Mouse (Mus musculus): ENCODE results near the gene Cyp2ab1. TPM values are rescaled to one million over a fixed set of nuclear protein-coding genes. Genes with fewer than 3 reads are reported as not detected.

Gene Cyp2ab1
- total and polyA plus RNA-seq, 3 experiments, result not detected

GRCm38 (mm10) chr16:20338616-20339015 lies 13.4 kb upstream of the Cyp2ab1 start:
- Histone ChIP-seq H3K79me2 (ENCODE audit: control insufficient read depth, insufficient read depth, low read length, poor library complexity) (no peaks in the 10 kb centered on the region), H3K9me3 (replicated peaks; ENCODE audit: insufficient read depth, low read length) (no peaks in the 10 kb centered on the region)

DNA sequence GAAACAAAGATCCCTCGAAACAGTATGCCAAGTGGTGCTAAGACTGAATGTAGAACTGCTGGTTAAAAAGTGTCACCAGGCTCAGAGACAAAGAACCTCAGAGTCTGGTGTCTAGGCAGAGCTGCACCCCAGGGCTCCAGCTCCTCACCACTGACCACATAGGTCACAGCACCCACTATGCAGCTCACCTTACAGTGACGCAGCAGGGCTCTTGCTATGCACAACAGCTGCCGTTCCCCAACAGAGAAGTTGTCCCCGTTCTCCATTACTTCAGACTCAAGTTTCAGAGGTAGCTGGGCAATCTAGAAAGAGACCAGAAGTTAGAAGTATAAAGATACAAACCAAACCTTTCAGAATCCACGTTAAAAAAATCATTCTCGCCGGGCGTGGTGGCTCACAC lies 9.7 kb upstream of the Cyp2ab1 start:
- no peaks in the 10 kb centered on the region; a peak in 2 of 4 replicates for H3K36me3 ChIP-seq (ENCODE audit: control insufficient read depth in 1 of 2, insufficient read depth in 2 of 2, low read length in 2 of 2)
- TF ChIP-seq ZNF384 (IDR thresholded peaks at IDR 0.05; ENCODE audit: low read depth, low read length), result no peak
- TF ChIP-seq RAD21 (IDR thresholded peaks at IDR 0.05; ENCODE audit: low read depth, low read length), result no peak
- no peak for TF ChIP-seq USF2 (IDR thresholded peaks at IDR 0.05; ENCODE audit: borderline replicate concordance in 1 of 2, insufficient read depth in 1 of 2, low read depth in 1 of 2, low read length in 2 of 2)
- no peak for TF ChIP-seq CHD1 (IDR thresholded peaks at IDR 0.05; ENCODE audit: low read depth, low read length)
- TF ChIP-seq NELFE (IDR thresholded peaks at IDR 0.05; ENCODE audit: low read depth, low read length), result no peak
- no peak for TF ChIP-seq POLR2AphosphoS2 (IDR thresholded peaks at IDR 0.05; ENCODE audit: low read length)
- no peak for TF ChIP-seq ZKSCAN1 (IDR thresholded peaks at IDR 0.05; ENCODE audit: low read depth, low read length)
- no peak for TF ChIP-seq E2F4 (IDR thresholded peaks at IDR 0.05; ENCODE audit: borderline replicate concordance, low read depth, low read length)
- TF ChIP-seq CTCF (IDR thresholded peaks at IDR 0.05 in 2 of 3, conservative IDR thresholded peaks at IDR 0.05 in 1 of 3; ENCODE audit: control insufficient read depth in 1 of 3, insufficient read depth in 1 of 3, low read depth in 2 of 3, low read length in 3 of 3, poor library complexity in 1 of 3, severe bottlenecking in 1 of 3), result no peak
- TF ChIP-seq RCOR1 (IDR thresholded peaks at IDR 0.05; ENCODE audit: low read depth, low read length), result no peak
- TF ChIP-seq POLR2AphosphoS5 (IDR thresholded peaks at IDR 0.05; ENCODE audit: borderline replicate concordance, low read depth, low read length), result no peak
- no peak for TF ChIP-seq NRF1 (IDR thresholded peaks at IDR 0.05; ENCODE audit: insufficient read depth, low read depth, low read length, poor library complexity, severe bottlenecking)
- no peak for TF ChIP-seq POLR2A (IDR thresholded peaks at IDR 0.05; ENCODE audit: control insufficient read depth in 1 of 2, insufficient read depth in 1 of 2, low read depth in 1 of 2, low read length in 2 of 2, poor library complexity in 1 of 2)
- H3K27ac ChIP-seq (ENCODE audit: control insufficient read depth, low read depth, low read length), result no peak overlapping the region

More at GRCm38 (mm10) chr16:20338616-20339015, 13.4 kb upstream of the Cyp2ab1 start:
- no peak overlapping the region for H3K4me3 ChIP-seq (ENCODE audit: control insufficient read depth in 1 of 2, insufficient read depth in 1 of 2, low read depth in 2 of 2, low read length in 2 of 2)
- H3K4me1 ChIP-seq (ENCODE audit: control insufficient read depth in 1 of 2, insufficient read depth in 2 of 2, low read length in 2 of 2), result no peaks in the 10 kb centered on the region
- no peak overlapping the region for H3K9ac ChIP-seq (ENCODE audit: control insufficient read depth, low read depth, low read length, poor library complexity, severe bottlenecking)
- TF ChIP-seq SMC3 (IDR thresholded peaks at IDR 0.05; ENCODE audit: low read depth, low read length), result no peak
- TF ChIP-seq NRF1 (IDR thresholded peaks at IDR 0.05; ENCODE audit: insufficient read depth, low read depth, low read length, poor library complexity, severe bottlenecking), result no peak
- TF ChIP-seq JUND (IDR thresholded peaks at IDR 0.05; ENCODE audit: low read depth, low read length), result no peak
- TF ChIP-seq MEF2A (IDR thresholded peaks at IDR 0.05; ENCODE audit: extremely low read depth, insufficient replicate concordance, low read depth, low read length, poor library complexity, severe bottlenecking), result no peak
- no peak for TF ChIP-seq ZNF384 (IDR thresholded peaks at IDR 0.05; ENCODE audit: low read depth, low read length)
- no peak for TF ChIP-seq SIN3A (IDR thresholded peaks at IDR 0.05; ENCODE audit: low read length)
- TF ChIP-seq NELFE (IDR thresholded peaks at IDR 0.05; ENCODE audit: low read depth, low read length), result no peak
- no peak for TF ChIP-seq ELF1 (IDR thresholded peaks at IDR 0.05; ENCODE audit: low read depth, low read length)
- no peak for TF ChIP-seq CHD1 (IDR thresholded peaks at IDR 0.05; ENCODE audit: low read depth, low read length)
- no peak for TF ChIP-seq GABPA (IDR thresholded peaks at IDR 0.05; ENCODE audit: low read depth, low read length)
- TF ChIP-seq CTCF (IDR thresholded peaks at IDR 0.05 in 2 of 3, conservative IDR thresholded peaks at IDR 0.05 in 1 of 3; ENCODE audit: control insufficient read depth in 1 of 3, insufficient read depth in 1 of 3, low read depth in 2 of 3, low read length in 3 of 3, poor library complexity in 1 of 3, severe bottlenecking in 1 of 3), result no peak
- no peak for TF ChIP-seq MAZ (IDR thresholded peaks at IDR 0.05; ENCODE audit: low read depth, low read length)
- TF ChIP-seq ETS1 (IDR thresholded peaks at IDR 0.05; ENCODE audit: low read depth, low read length), result no peak
- H3K27me3 ChIP-seq (ENCODE audit: control insufficient read depth in 1 of 2, insufficient read depth in 2 of 2, low read length in 2 of 2), result no peaks in the 10 kb centered on the region
- DNase-seq (ENCODE audit: low read depth, low spot score), result no peak
- no peak overlapping the region for H3K27ac ChIP-seq (ENCODE audit: control insufficient read depth, low read depth, low read length)
- H3K36me3 ChIP-seq (ENCODE audit: control insufficient read depth in 1 of 2, insufficient read depth in 2 of 2, low read length in 2 of 2), result no peaks in the 10 kb centered on the region; a peak in 2 of 4 replicates

More for the DNA sequence above, 9.7 kb upstream of the Cyp2ab1 start:
- H3K9me3 ChIP-seq (replicated peaks; ENCODE audit: insufficient read depth, low read length), result no peaks in the 10 kb centered on the region
- H3K9ac ChIP-seq (ENCODE audit: control insufficient read depth, low read depth, low read length, poor library complexity, severe bottlenecking), result no peak overlapping the region
- no peaks in the 10 kb centered on the region for H3K79me2 ChIP-seq (ENCODE audit: control insufficient read depth, insufficient read depth, low read length, poor library complexity)
- no peak for DNase-seq (ENCODE audit: low read depth, low spot score)
- no peaks in the 10 kb centered on the region for H3K4me1 ChIP-seq (ENCODE audit: control insufficient read depth in 1 of 2, insufficient read depth in 2 of 2, low read length in 2 of 2)
- H3K27me3 ChIP-seq (ENCODE audit: control insufficient read depth in 1 of 2, insufficient read depth in 2 of 2, low read length in 2 of 2), result no peaks in the 10 kb centered on the region
- no peak overlapping the region for H3K4me3 ChIP-seq (ENCODE audit: control insufficient read depth in 1 of 2, insufficient read depth in 1 of 2, low read depth in 2 of 2, low read length in 2 of 2)

All from MEL (cell line).